Mouse (Mus musculus) kidney, adult 2 months (tissue): ENCODE results near the gene Fam178b.

Experiments used
- CTCF ChIP-seq: fragments of 200-500 bp; conservative IDR thresholded peaks from 2 replicates; pipeline ENCODE4 v1.5.1; 2011; ENCODE audit warnings: low read depth, mild to moderate bottlenecking, control low read depth, low read length, moderate library complexity, mixed read lengths; ENCODE audit not compliant: insufficient read depth, insufficient read length
- POLR2A ChIP-seq: fragments of 200-500 bp; IDR thresholded peaks from one replicate; pipeline ENCODE4 v1.6.1; 2011; ENCODE audit warnings: low read depth, low read length, control low read depth

DNA sequence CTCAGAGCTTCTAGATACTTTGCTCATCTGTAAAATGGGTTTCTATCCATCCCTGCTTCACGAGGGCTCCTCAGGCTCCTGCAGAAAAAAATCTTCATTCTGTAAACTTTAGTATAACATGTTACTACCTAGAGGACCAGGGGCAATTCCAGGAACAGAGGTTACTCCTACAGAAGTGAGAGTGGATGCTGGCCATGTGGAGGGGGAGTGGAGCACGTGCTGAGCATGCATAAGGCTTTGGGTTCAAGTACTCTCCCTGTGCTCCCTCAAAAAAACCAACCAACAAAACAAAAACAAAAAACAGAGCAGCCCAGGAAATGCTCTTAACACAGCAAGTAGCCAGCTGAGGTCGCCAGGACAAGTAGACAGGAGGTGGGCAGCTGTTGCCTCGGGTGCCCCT lies 119.4 kb downstream of the Fam178b start:
- TF ChIP-seq POLR2A (no peak), CTCF (no peak)
